Mouse (Mus musculus) monocyte, adult 5-6 weeks (primary cell): ENCODE measurements around the gene Pank4. TPM values are rescaled to one million over a fixed set of nuclear protein-coding genes. Genes with fewer than 3 reads are reported as not detected.

Experiments
- ATAC-seq: fragments of 153-309, 156-312 bp; replicated peaks from 2 replicates; pipeline ENCODE4 v1.8.0; 2017; ENCODE audit warnings: mild to moderate bottlenecking; ENCODE audit not compliant: low TSS enrichment, insufficient number of reproducible peaks, severe bottlenecking, poor library complexity, low FRiP score
- total RNA-seq: library from RNA; stranded (forward); fragments of 200-1000, 200-491, 200-594 nt; gene quantifications from 3 replicates; pipeline ENCODE4 v1.2.3, GENCODE M21; 2017

Gene Pank4
- total RNA-seq, 1 experiment from 2014 or later = 26.6 TPM

DNA sequence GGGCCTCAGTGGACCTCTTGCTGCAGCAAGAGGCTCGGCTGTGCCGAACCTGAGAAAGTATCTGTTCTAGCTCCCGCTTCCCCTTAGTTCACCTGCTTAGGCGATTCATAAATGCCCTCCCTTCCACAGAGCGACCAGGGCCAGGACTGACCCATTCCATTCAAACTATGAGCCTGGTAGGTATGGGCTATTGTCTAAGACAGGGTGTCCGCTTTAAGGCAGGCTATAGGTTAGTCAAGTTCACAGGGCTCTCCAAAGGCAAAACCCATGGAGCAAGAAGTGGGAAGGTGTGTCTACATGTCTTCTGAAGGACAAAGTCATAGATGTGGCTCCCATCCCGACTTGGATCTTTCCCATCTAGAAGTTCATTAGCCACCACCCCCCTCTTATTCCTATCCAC lies 1.2 kb upstream of the Pank4 start:
- ATAC-seq = no peak

DNA sequence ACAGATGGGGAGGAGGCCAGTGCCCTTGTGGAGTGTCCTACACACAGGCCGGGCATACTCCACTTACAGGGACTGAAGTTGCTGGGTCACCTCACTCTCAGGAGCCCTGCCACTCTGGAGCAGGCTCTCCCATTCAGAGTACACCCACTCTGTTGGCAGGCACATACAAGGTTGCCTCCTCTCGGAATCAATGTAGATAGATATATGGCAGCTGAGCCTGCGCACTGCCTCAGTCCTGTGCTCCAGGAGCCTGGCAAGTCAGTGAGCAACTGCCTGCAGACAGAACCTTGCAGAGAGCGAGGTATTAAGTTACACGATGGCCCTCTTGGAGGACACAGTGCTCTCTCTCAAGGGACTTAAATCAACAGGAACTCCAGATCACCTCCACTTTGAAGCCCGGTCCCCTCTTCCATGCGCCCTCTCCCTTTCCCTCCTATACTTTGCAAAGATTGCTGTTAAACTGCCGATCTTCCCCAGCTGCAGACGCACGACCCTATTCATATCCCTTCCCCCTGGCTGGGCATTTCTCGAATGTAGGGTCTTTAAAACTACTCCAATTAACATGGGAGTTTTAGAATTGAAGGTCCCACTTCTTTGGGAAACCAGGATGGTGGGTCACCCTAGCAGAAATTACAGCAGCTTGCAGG lies 610 bp upstream of the Pank4 start:
- ATAC-seq = no peak

DNA sequence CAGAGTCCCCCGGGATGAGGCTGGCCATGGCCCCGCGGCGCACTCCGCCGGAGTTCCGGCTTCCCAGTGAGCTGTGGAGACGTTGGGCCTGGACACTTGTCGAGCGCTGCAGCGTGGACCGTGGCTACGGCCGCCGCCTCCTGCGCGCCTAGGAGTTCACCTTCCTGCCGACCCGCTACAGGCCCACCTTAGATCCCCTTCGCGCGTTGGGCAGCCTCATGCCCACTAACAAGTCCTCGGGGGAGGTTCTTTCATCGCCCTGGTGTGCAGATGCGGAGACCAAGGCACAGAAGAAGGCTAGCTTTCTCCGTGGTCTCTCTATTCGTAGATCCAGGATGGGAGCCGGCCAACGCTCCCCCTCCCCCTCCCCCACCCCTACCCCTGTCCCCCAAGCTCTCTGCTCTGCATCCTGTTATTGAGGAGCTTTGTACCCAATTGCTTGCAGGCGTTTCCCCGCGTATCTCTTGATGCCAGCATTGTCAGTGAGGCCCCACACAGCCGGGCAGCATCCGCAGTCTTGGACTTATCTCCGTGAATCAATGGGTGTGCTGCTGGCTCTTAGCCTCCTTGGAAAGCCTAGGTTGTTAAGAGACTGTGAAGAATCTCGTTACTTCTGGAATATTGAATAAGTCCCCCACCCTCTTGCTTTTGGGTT lies 785 bp downstream of the Pank4 start:
- ATAC-seq = no peak

DNA sequence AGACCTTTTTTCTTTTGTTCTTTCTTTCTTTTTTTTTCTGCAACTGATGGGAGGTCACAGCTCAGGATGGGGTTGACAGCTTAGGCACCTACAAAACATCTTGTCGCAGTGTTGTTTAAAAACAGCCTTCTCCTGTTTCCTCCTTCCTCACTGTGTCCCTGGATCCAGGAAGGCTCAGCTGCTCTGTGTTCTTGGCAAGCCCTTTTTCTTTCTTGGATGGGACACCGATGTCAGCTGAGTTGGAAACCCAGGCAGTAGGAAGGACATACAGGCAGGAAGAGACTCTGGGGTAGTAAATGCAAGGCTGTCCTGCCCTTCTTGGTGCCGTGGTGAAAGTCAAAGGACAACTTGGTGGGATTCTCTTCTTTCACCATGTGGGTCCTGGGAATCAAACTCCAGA lies 1.9 kb downstream of the Pank4 start:
- no peak for ATAC-seq

DNA sequence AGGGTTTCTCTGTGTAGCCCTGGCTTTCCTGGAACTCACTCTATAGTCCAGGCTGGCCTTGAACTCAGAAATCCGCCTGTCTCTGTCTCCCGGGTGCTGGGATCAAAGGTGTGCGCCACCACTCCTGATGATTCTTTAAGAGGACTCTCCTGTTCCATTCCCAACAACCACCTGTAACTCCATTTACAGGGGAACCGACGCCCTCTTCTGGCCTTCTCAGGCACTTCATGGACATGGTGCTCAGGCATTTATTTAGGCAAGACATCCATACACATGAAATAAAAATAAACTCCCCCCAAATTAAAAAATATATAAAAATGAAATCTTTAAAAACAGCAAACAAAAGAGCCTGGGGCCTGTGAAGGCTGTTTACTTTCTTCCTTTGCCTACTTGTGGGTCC lies 3.2 kb downstream of the Pank4 start:
- no peak for ATAC-seq

DNA sequence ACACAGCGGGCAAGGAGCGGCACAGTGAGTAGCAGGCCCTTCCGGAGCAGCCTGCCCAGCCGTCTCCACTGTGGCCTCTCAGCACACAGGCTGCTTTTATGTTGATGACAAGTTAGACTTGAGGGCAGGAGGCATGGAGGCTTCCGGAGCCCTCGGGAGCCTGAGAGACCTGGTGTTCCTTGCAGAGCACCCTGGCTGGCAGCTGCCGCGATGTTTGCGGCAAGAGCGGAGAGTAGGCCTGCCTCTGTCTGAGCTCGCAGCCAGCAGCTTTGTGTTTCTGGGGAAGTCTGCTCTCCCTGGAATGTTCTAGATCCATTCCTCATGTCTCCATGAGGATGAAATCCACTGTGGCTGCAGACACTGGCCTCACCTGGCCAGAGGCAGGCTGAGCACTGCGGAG lies 8.6 kb downstream of the Pank4 start:
- no peak for ATAC-seq

DNA sequence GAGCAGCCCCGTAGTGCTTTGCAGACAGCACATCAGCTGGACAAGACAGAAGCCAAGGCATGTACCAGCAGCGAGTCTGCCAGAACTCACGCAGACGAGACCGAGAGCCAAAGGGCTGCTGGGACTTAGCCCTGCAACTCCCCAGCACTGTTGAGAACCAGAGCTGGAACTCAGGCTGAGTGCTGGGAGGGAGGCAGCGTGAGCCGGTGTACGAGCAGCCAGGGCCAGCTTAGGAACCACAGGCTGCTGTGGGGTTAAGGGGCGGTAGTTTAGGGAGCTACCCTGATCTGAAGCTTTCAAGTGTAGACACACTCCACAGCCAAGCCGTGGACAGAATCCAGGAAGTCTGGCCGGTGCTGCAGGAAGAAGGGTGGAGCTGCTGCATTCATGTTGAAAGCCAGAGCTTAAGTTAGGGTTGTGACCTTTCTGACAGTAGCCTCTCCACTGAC lies 10.3 kb downstream of the Pank4 start:
- ATAC-seq = no peak

DNA sequence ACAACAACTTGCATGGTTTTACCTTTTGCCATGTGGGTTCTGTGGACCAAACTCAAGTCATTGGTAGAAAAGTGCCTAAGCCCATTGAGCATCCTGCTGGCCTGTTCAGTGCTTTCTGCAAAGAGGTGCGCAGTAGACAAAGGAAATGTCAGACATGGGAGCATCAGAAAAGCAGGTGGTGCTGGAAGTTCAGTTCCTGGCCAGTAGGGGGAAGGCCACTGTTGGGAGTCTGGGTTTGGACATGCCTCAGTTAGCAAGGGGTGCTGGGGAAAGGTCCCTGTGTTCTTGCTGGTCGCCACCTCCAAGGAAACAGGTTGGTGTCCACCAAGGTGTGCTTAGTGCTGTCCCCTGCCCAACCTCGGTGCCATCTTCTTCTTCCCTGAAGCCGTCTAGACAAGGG lies 16.2 kb downstream of the Pank4 start:
- no peak for ATAC-seq

DNA sequence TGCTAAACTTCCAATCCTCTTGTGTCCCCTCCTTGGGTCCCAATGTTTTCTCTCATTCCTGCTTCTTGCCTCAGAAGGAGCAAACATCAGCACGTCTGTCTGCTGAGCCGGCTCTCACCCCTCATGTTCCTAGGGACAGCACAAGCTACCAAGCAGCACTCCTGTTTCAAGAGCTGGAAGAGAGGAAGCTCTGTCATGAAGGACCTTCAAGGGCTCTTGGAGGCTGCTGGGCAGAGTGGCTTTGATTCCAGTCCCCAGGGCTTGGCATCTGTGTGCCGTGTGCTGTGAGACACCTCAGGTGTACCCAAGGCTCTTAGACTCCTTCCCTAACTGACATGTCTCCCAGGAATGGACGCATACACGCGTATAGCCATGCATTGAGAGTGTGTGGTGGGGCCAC lies 17.2 kb downstream of the Pank4 start:
- no peak for ATAC-seq

DNA sequence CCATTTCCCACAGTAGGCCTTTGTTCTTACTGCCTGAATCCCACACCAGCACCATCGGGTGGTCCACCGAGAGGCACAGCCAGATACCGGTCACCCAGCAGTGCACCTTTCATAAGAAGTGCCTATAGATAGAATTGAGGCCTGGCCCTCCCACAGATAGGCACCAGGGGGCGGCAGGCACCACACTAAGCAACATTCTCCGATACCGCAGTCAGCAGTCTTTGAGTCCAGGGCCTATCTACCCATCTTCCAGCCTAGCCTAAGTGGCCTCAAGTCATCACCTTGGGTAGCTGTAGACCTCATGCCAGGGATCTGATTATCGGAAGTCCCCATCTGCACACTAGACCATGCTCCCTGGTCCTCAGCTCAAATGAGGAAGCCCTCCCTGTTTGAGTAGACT lies 17.6 kb downstream of the Pank4 start:
- ATAC-seq = no peak

DNA sequence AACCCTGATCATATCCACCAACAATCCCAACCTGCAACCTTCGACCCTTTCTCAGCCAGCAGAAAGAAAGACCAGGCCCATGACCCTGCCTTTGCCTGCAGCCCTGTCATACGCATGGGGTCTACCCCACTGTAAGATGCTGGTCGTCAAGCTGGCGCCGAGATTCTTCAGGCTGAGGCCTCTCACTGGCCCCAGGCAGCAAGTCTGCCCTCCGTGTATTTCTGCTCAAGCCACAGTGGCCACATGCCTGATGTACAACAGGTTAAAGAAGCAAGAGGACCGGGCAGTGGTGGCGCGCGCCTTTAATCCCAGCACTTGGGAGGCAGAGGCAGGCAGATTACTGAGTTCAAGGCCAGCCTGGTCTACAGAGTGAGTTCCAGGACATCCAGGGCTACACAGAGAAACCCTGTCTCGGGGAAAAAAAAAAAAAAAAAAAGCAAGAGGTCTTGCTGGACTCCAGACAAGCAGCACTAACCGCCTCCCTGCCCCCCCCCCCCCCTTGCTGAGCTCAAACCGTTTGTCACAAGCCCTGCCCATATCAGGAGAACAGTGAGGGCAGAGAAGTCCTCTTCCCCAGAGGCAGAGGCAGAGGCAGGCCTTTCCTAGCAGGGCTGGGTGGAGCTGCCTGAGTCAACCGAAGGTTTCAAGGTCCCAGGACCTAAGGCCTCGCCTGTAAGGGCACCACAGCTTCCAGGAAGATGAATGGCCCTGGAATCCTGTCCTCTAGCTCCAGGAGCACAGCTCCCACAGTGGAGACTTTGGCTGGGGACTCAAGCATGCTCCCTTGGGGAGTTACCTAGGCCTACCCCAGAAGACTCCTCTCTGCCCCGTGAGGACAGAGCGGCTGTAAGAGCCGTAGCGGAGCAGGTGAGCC lies 18.6 kb downstream of the Pank4 start:
- ATAC-seq = no peak

DNA sequence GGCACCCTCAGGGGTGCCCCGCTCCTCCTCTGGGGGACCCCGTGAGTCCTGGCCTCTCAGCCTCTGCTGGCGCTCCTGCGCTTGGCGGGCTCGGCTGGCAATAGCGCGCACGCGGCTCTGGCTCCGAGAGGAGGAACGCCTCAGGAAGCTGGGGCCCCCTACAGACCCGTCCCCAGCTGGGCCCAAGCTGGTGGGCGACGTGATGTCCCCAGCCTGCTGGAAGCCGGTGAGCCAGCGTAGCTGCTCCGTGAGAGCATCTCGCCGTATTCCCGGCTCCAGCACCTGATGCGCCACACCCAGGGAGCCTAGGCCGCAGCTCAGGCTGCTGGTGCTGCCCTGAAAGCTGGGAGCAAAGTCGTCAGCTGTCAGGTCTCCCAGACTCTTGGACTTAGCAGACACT lies 19.8 kb downstream of the Pank4 start:
- ATAC-seq = no peak

DNA sequence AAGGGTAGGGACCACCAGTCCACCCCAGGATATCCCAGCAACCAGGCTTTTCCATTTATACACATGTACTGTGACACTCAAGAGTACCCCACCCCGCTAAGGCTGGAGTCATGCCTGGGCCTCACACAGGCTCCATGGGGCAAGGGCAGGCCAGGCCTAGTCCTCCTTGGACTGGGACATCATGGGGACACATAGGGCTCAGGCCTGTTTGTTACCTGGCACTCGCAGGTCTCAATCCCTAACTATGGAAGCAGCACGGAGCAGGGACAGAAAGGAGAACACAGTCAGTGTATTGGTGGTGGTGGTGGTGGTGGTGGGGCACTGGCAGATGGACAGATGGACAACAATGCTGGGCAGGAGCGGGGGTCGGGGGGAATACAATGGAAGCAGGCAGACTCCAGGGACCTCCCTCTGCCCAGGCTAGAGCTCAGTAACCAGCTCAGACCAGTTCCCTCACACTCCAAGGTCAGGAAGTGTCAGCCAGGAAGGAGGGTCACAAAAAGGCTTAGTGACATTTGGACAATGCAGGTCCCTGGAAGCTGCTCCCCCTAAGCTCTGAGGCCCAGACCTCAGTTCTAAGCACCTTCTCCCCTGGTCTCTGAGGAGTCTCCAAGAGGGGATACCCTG lies 21.3 kb downstream of the Pank4 start:
- ATAC-seq = no peak

DNA sequence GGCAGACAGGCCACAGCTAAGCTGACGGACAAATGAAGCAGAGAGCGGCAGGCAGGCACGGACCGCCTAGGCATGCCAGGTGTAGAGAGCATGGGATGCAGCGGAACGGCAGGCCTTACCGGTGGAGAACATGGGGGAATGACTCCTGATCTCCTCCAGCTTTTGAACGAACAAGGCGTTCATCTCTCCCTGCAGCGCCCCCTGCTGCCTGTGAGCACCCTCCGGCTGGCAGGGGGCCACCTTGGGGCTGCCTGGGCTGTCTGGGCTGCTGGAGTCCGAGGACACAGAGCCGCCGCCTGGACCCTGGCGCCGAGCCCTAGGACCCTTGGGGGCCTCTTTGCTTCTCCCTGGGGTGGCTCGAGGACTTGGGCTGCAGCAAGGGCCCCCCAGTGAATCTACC lies 22.2 kb downstream of the Pank4 start:
- ATAC-seq = no peak; the same call in 1 of the 2 replicates

DNA sequence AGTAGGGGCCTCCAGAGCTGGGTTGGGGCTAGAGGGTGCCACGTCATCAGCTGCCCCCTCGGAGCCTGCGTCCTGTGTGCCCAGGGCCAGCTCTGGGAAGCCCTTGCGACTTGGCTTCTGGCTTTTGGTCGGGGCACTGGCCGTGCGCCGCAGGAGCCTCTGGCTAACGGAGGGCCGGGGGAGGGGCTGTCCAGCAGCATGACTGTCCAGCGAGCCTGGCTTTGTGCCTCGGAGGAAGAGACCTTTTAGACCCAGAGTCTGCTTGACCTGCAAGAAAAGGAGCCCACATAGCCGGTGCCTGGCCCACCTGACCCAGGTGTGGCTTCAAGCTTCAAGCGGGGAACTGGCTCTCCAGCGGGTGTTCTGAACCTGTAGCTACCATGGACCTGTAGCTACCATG lies 22.8 kb downstream of the Pank4 start:
- no peak for ATAC-seq

DNA sequence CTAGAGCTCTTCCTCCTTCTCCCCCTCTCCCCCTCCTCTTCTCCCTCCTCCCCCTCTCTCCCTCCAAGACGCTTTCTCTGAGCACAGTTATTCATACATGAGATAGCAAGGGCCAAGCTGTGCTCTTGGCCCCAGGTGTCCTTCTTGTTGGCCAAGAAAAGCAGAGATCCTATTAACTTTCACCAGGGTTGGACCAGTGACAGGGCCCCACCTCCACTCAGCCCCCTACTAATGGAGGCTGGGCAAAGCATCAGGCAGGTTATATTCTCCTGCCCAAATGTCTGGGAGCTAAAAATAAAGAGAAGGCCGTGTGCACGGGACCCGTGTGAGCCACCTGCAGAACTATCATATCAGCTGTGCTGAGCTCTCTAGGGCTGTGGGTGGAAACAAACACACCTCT lies 31.0 kb downstream of the Pank4 start:
- no peak for ATAC-seq

DNA sequence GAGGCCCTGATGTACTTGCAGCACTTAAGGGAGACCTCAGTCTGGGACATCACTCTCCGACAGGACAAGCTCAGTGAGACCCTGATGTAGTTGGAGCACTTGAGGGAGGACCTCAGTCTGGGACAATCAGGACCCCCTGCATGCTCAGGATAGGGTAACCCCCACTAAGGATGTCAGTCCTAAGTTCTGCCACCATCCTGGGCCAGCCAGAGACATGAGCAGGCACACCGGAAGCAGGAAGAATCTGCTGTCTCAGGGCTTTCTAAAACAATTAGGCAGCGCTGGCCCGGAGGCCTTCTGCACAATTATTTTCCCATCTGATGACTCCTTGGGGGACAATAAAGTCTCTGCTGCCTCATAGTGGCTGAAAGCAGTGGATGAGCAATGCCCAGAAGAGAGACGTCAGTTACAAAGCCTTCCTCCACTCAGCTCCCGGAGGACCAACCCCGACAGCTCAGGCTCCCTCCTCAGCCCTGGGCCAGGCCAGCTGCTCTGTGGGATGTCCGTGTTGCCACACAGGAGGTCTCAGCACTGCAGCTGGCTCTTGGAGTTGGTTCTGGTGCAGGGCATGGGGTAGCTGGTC lies 32.7 kb downstream of the Pank4 start:
- ATAC-seq = no peak

DNA sequence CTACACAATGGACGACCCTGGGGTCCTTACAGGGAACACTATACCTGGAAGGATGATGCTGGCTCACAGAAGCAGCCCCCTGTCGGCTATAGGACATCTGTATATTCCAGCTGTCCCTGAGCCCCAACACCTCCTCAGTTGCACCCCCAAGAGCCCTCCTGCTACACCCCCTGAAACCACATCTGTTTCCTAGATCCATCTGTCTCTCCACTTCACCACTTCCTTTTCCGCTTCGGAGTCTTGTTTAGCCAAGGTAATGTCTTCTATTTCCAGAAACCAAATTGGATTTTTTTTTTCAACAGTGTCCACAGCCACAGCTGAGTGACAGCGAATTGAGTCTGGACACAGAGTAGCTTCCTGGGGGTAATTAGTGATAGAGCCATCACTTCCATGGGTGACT lies 35.5 kb downstream of the Pank4 start:
- ATAC-seq = no peak

DNA sequence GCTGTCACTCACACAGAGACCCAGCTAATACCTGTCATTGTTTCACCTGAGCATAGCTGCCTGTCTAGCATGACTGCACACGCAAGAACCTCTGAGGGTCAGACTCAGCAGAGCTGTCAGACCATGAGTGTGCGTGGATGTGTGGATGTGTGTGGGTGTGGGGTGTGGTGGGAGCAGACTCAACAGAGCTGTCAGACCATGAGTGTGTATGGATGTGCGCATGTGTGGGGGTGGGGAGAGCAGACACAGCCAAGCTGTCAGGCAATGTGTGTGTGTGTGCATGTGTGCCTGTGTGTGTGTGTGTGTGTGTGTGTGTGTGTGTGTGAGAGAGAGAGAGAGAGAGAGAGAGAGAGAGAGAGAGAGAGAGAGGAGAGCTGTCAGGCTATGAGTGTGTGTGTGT lies 41.4 kb downstream of the Pank4 start:
- no peak for ATAC-seq
